In genomic region chr19:22848783-22849576, GRCm38 (mm10) we compare ENCODE assay signal across 15 mouse cellular contexts.
"Had no signal": no experiment of that assay in that cellular context is flagged by ENCODE, and none has a peak within 500 bp of the region (broad histone marks: within the 10 kb centered on the region; RNA-seq: fewer than 3 reads in every experiment).

No protein-coding gene starts in this region.

- H3K4me1 ChIP-seq: neural tube, embryonic 15.5 days had no signal

- ATAC-seq: midbrain, embryonic 13.5 days; midbrain, embryonic 15.5 days had no signal

- H3K27ac ChIP-seq: midbrain, embryonic 10.5 days; midbrain, embryonic 13.5 days; midbrain, embryonic 15.5 days; neural tube, embryonic 13.5 days; neural tube, embryonic 15.5 days had no signal

- H3K4me2 ChIP-seq: lung, embryonic 14.5 days; midbrain, embryonic 13.5 days; midbrain, embryonic 15.5 days; neural tube, embryonic 13.5 days; neural tube, embryonic 15.5 days had no signal

- DNase-seq: lung, adult 18-20 months; lung, embryonic 14.5 days; lung, postnatal 10 days; lung, postnatal 4 days; right cerebral cortex, postnatal 14 days; spleen, adult 18-20 months; thymus, adult 18-20 months; thymus, postnatal 14 days; thymus, postnatal 36 days had no signal

- H3K4me3 ChIP-seq: midbrain, embryonic 10.5 days; midbrain, embryonic 13.5 days; midbrain, embryonic 15.5 days; myocyte; neural tube, embryonic 13.5 days; neural tube, embryonic 15.5 days had no signal

- H3K27me3 ChIP-seq: neural tube, embryonic 15.5 days had no signal

- H3K9me3 ChIP-seq: midbrain, embryonic 10.5 days; midbrain, embryonic 13.5 days; midbrain, embryonic 15.5 days; neural tube, embryonic 13.5 days; neural tube, embryonic 15.5 days had no signal

- H3K36me3 ChIP-seq: midbrain, embryonic 10.5 days; midbrain, embryonic 13.5 days; midbrain, embryonic 15.5 days; neural tube, embryonic 13.5 days; neural tube, embryonic 15.5 days had no signal

- H3K9ac ChIP-seq: lung, embryonic 14.5 days; midbrain, embryonic 13.5 days; midbrain, embryonic 15.5 days; neural tube, embryonic 13.5 days; neural tube, embryonic 15.5 days had no signal
